Mouse (Mus musculus): ENCODE measurements around the gene Gpr174. TPM values are rescaled to one million over a fixed set of nuclear protein-coding genes. Genes with fewer than 3 reads are reported as not detected.

Gpr174 gene
- not detected in 2 replicates for polyA plus RNA-seq (2015; fragmentation: Nextera tagmentation; extraction: Ambion mirVana)

- no peaks in the 10 kb centered on the region for H3K36me3 ChIP-seq (ENCODE audit: insufficient read depth, low read length)
- DNase-seq (ENCODE audit: low spot score) (no peak), ATAC-seq (no peak)
- H3K27me3 ChIP-seq (replicated peaks; ENCODE audit: insufficient read depth, low read length), result no peaks in the 10 kb centered on the region
- H3K9ac ChIP-seq (replicated peaks; ENCODE audit: low read depth), result no peak within 1 kb of the TSS
- H3K27ac ChIP-seq (ENCODE audit: low read length), result no peak within 1 kb of the TSS
- H3K9me3 ChIP-seq (ENCODE audit: low read length), result no peaks in the 10 kb centered on the region
- H3K4me2 ChIP-seq (replicated peaks; ENCODE audit: low read depth, low read length), result no peak within 1 kb of the TSS
- TF ChIP-seq CTCF (IDR thresholded peaks at IDR 0.05) (no peak), EP300 (IDR thresholded peaks at IDR 0.05) (no peak)
- 61% methylated on average over 2 of the region's 2 CpGs for WGBS
- H3K4me1 ChIP-seq (ENCODE audit: insufficient read depth, low read depth, low read length), result no peaks in the 10 kb centered on the region
- H3K4me3 ChIP-seq (ENCODE audit: low read depth, low read length), result no peak within 1 kb of the TSS
These were observed at the start of gene Gpr174 for GRCm38 (mm10) chrX:107255486-107256227. Gene Gpr174, plus strand, starts transcription at chrX:107255878.

DNA sequence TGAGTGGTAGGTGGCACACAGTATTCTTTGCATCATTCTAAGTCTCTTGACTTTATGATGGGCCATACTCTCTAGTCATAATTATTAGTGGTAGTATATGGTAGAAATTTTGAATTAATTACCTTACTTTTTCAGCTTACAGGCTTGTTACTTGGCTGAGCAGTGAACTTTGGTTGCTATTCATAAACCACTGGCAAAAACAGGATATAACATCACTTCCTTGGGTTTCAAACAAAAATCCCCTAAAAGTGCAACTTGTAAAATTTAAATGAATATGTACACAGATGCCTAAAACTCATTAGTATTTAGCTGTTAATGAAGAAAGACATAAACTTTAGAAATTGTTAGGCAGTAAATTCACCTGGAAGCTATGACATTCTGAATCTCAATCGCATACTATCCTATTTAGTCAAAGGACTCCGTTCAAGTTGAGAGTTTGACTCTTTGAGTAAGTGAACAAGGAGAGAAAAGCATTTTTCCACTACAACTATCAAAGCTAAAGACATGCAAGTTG lies 38.0 kb upstream of the Gpr174 start:
- H3K4me2 ChIP-seq (replicated peaks; ENCODE audit: low read depth, low read length), result no peak overlapping the region
- TF ChIP-seq CTCF (IDR thresholded peaks at IDR 0.05) (no peak), EP300 (IDR thresholded peaks at IDR 0.05) (no peak)
- H3K36me3 ChIP-seq (ENCODE audit: insufficient read depth, low read length), result no peaks in the 10 kb centered on the region
- H3K9ac ChIP-seq (replicated peaks; ENCODE audit: low read depth), result no peak overlapping the region
- no peaks in the 10 kb centered on the region for H3K27me3 ChIP-seq (replicated peaks; ENCODE audit: insufficient read depth, low read length)
- no peaks in the 10 kb centered on the region for H3K9me3 ChIP-seq (ENCODE audit: low read length)
- no peak for ATAC-seq
- no peak overlapping the region for H3K27ac ChIP-seq (ENCODE audit: low read length)
- 89% methylated on average over 2 of the region's 2 CpGs for WGBS
- no peaks in the 10 kb centered on the region for H3K4me1 ChIP-seq (ENCODE audit: insufficient read depth, low read depth, low read length)
- H3K4me3 ChIP-seq (ENCODE audit: low read depth, low read length), result no peak overlapping the region
- DNase-seq (ENCODE audit: low spot score), result no peak

DNA sequence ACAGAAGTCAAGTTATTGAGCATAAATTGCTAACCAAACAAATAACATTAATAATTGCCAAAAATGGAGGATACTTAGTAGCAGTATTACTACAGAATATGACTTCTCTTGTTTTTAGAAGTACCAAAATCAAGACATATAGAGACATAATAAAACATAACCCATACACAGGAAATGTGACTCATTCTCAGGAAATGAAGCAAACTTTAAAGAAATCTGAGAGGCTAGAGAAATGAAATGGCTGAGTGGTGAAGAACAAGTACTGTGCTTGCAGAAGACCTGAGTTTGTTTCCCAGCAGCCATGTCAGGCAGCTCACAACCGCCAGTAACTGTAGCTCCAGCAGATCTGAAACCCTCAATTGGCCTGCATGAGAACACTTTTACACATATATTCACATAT lies 30.8 kb upstream of the Gpr174 start:
- Histone ChIP-seq H3K4me2 (replicated peaks; ENCODE audit: low read depth, low read length) (no peak overlapping the region), H3K4me3 (ENCODE audit: low read depth, low read length) (no peak overlapping the region), H3K27ac (ENCODE audit: low read length) (no peak overlapping the region), H3K36me3 (ENCODE audit: insufficient read depth, low read length) (no peaks in the 10 kb centered on the region), H3K4me1 (ENCODE audit: insufficient read depth, low read depth, low read length) (no peaks in the 10 kb centered on the region), H3K9me3 (ENCODE audit: low read length) (no peaks in the 10 kb centered on the region), H3K9ac (replicated peaks; ENCODE audit: low read depth) (no peak overlapping the region), H3K27me3 (replicated peaks; ENCODE audit: insufficient read depth, low read length) (no peaks in the 10 kb centered on the region)
- TF ChIP-seq EP300 (IDR thresholded peaks at IDR 0.05), result no peak
- TF ChIP-seq CTCF (IDR thresholded peaks at IDR 0.05), result no peak
- 75% methylated on average over 1 of the region's 1 CpGs for WGBS
- DNase-seq (ENCODE audit: low spot score) (peak; percentile 4), ATAC-seq (no peak)

- no peaks in the 10 kb centered on the region for H3K9me3 ChIP-seq (ENCODE audit: low read length)
- TF ChIP-seq CTCF (IDR thresholded peaks at IDR 0.05) (no peak), EP300 (IDR thresholded peaks at IDR 0.05) (no peak)
- no peak overlapping the region for H3K4me3 ChIP-seq (ENCODE audit: low read depth, low read length)
- H3K4me1 ChIP-seq (ENCODE audit: insufficient read depth, low read depth, low read length), result no peaks in the 10 kb centered on the region
- H3K36me3 ChIP-seq (ENCODE audit: insufficient read depth, low read length), result no peaks in the 10 kb centered on the region
- H3K27me3 ChIP-seq (replicated peaks; ENCODE audit: insufficient read depth, low read length), result no peaks in the 10 kb centered on the region
- 35% methylated on average over 1 of the region's 1 CpGs for WGBS
- H3K4me2 ChIP-seq (replicated peaks; ENCODE audit: low read depth, low read length), result no peak overlapping the region
- no peak overlapping the region for H3K9ac ChIP-seq (replicated peaks; ENCODE audit: low read depth)
- DNase-seq (ENCODE audit: low spot score) (no peak), ATAC-seq (no peak)
- no peak overlapping the region for H3K27ac ChIP-seq (ENCODE audit: low read length)
These were observed 24.5 kb upstream of the Gpr174 start for GRCm38 (mm10) chrX:107231214-107231613.

DNA sequence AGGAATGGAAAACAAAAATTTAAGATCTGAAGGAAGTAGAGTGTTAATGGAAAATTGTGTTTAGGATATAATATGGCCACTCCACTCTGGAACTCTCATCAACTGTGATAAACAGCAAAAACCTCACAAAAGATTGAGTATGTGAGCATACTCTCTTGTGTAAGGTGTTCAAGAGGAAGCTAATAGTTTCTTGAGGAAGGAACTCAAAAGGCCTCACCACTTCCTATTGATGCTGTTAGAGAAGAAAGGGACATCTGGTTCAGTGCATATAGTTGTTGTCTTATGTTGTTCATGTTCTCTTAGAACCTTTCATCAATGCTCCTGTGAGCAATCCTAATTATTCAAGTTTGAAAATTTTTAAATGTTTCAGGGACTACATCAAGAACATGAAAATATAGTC lies 21.0 kb upstream of the Gpr174 start:
- H3K4me1 ChIP-seq (ENCODE audit: insufficient read depth, low read depth, low read length), result no peaks in the 10 kb centered on the region
- no peak overlapping the region for H3K27ac ChIP-seq (ENCODE audit: low read length)
- DNase-seq (ENCODE audit: low spot score) (no peak), ATAC-seq (no peak)
- H3K4me2 ChIP-seq (replicated peaks; ENCODE audit: low read depth, low read length), result no peak overlapping the region
- no peaks in the 10 kb centered on the region for H3K9me3 ChIP-seq (ENCODE audit: low read length)
- TF ChIP-seq CTCF (IDR thresholded peaks at IDR 0.05), result no peak
- no peak for TF ChIP-seq EP300 (IDR thresholded peaks at IDR 0.05)
- H3K9ac ChIP-seq (replicated peaks; ENCODE audit: low read depth), result no peak overlapping the region
- H3K4me3 ChIP-seq (ENCODE audit: low read depth, low read length), result no peak overlapping the region
- H3K36me3 ChIP-seq (ENCODE audit: insufficient read depth, low read length), result no peaks in the 10 kb centered on the region
- H3K27me3 ChIP-seq (replicated peaks; ENCODE audit: insufficient read depth, low read length), result no peaks in the 10 kb centered on the region

- TF ChIP-seq EP300 (IDR thresholded peaks at IDR 0.05) (no peak), CTCF (IDR thresholded peaks at IDR 0.05) (no peak)
- no peak overlapping the region for H3K27ac ChIP-seq (ENCODE audit: low read length)
- H3K36me3 ChIP-seq (ENCODE audit: insufficient read depth, low read length), result no peaks in the 10 kb centered on the region
- H3K4me3 ChIP-seq (ENCODE audit: low read depth, low read length), result no peak overlapping the region
- no peak overlapping the region for H3K4me2 ChIP-seq (replicated peaks; ENCODE audit: low read depth, low read length)
- 73% methylated on average over 1 of the region's 1 CpGs for WGBS
- no peaks in the 10 kb centered on the region for H3K27me3 ChIP-seq (replicated peaks; ENCODE audit: insufficient read depth, low read length)
- H3K9me3 ChIP-seq (ENCODE audit: low read length), result no peaks in the 10 kb centered on the region
- ATAC-seq (no peak), DNase-seq (ENCODE audit: low spot score) (no peak)
- no peak overlapping the region for H3K9ac ChIP-seq (replicated peaks; ENCODE audit: low read depth)
- no peaks in the 10 kb centered on the region for H3K4me1 ChIP-seq (ENCODE audit: insufficient read depth, low read depth, low read length)
These were observed 19.2 kb upstream of the Gpr174 start for GRCm38 (mm10) chrX:107236461-107236860.
